Mouse (Mus musculus): ENCODE measurements around the gene Efhc1.

Gene Efhc1

GRCm38 (mm10) chr1:21007941-21008701 is 56.7 kb downstream of the Efhc1 start:
- DNase-seq (ENCODE audit: low spot score): no peak

GRCm38 (mm10) chr1:21008891-21009290 is 57.5 kb downstream of the Efhc1 start:
- peak; percentile 59 for DNase-seq (ENCODE audit: low spot score)

- DNase-seq (ENCODE audit: low spot score): no peak
Observed at GRCm38 (mm10) chr1:21010282-21010800, 58.9 kb downstream of the Efhc1 start.

GRCm38 (mm10) chr1:21014463-21014862 is 63.0 kb downstream of the Efhc1 start:
- peak; percentile 60 for DNase-seq (ENCODE audit: low spot score)

GRCm38 (mm10) chr1:21023101-21023500 is 71.7 kb downstream of the Efhc1 start:
- DNase-seq (ENCODE audit: low spot score): no peak

- no peak for DNase-seq (ENCODE audit: low spot score)
Observed at GRCm38 (mm10) chr1:21025203-21025602, 73.8 kb downstream of the Efhc1 start.

- no peak for DNase-seq (ENCODE audit: low spot score)
Observed at GRCm38 (mm10) chr1:21026534-21026933, 75.1 kb downstream of the Efhc1 start.

- DNase-seq (ENCODE audit: low spot score): no peak
Observed at GRCm38 (mm10) chr1:21029000-21029399, 77.6 kb downstream of the Efhc1 start.

GRCm38 (mm10) chr1:21031650-21032049 is 80.2 kb downstream of the Efhc1 start:
- DNase-seq (ENCODE audit: low spot score): no peak

GRCm38 (mm10) chr1:21033065-21033791 is 81.8 kb downstream of the Efhc1 start:
- DNase-seq (ENCODE audit: low spot score): no peak

- no peak for DNase-seq (ENCODE audit: low spot score)
Observed at GRCm38 (mm10) chr1:21033792-21034119, 82.3 kb downstream of the Efhc1 start.

- no peak for DNase-seq (ENCODE audit: low spot score)
Observed at GRCm38 (mm10) chr1:21035878-21036277, 84.5 kb downstream of the Efhc1 start.

- no peak for DNase-seq (ENCODE audit: low spot score)
Observed at GRCm38 (mm10) chr1:21037881-21038601, 86.6 kb downstream of the Efhc1 start.

GRCm38 (mm10) chr1:21039564-21039963 is 88.1 kb downstream of the Efhc1 start:
- DNase-seq (ENCODE audit: low spot score): no peak

GRCm38 (mm10) chr1:21040173-21040572 is 88.7 kb downstream of the Efhc1 start:
- no peak for DNase-seq (ENCODE audit: low spot score)

Measured in ovary, postnatal 36 days (tissue).